Mouse (Mus musculus) midbrain, embryonic 13.5 days (tissue): Measurements from ENCODE around the gene Tef. TPM values are rescaled to one million over a fixed set of nuclear protein-coding genes. Genes with fewer than 3 reads are reported as not detected.
A peak's percentile ranks its signal among the peaks of the same experiment; 100 is the strongest.

Experiments used
- ATAC-seq: fragments of 200-750 bp; cut with Nextera tagmentation; 2 replicates; pipeline ENCODE4 v1.8.0; 2017; ENCODE audit warnings: mild to moderate bottlenecking, moderate TSS enrichment, moderate library complexity
- H3K27ac ChIP-seq: fragments of 300-500 bp; sonication (generic); 2 replicates; pipeline ENCODE4 v1.5.1; 2015; ENCODE audit warnings: inconsistent platforms, mild to moderate bottlenecking, moderate library complexity
- H3K27me3 ChIP-seq: fragments of 300-500 bp; sonication (generic); 2 replicates; pipeline ENCODE4 v1.6.1; 2015; ENCODE audit warnings: mild to moderate bottlenecking, inconsistent platforms
- H3K36me3 ChIP-seq: fragments of 300-500 bp; sonication (generic); 2 replicates; pipeline ENCODE4 v1.6.1; 2015; ENCODE audit warnings: mild to moderate bottlenecking, inconsistent platforms
- H3K4me1 ChIP-seq: fragments of 300-500 bp; sonication (generic); replicated peaks from 2 replicates; pipeline ENCODE4 v1.6.1; 2015; ENCODE audit warnings: inconsistent platforms
- H3K4me2 ChIP-seq: fragments of 300-500 bp; sonication (generic); replicated peaks from 2 replicates; pipeline ENCODE4 v1.6.1; 2015; ENCODE audit warnings: moderate library complexity, mild to moderate bottlenecking, inconsistent platforms
- H3K4me3 ChIP-seq: fragments of 300-500 bp; sonication (generic); replicated peaks from 2 replicates; pipeline ENCODE4 v1.5.1; 2015; ENCODE audit warnings: mild to moderate bottlenecking, inconsistent platforms
- H3K9ac ChIP-seq: fragments of 300-500 bp; sonication (generic); replicated peaks from 2 replicates; pipeline ENCODE4 v1.6.1; 2015; ENCODE audit warnings: mild to moderate bottlenecking, inconsistent platforms
- H3K9me3 ChIP-seq: fragments of 300-500 bp; sonication (generic); 2 replicates; pipeline ENCODE4 v1.6.1; 2016; ENCODE audit warnings: mild to moderate bottlenecking, inconsistent platforms
- WGBS: fragments of 180-500 bp; shearing (Covaris S2); methylation state at CpG from one replicate; pipeline ENCODE4 v1.1.7; 2015; 5-methylcytosine and 5-hydroxymethylcytosine counted together
- polyA plus RNA-seq: library from polyadenylated mRNA; unstranded; fragments of >200 nt; fragmentation: Nextera tagmentation; extraction: Ambion mirVana; gene quantifications from 2 replicates; pipeline ENCODE4 v1.2.1, GENCODE M21; 2015

Tef gene
- polyA plus RNA-seq, 1 experiment from 2014 or later, result 23.3 TPM

GRCm38 (mm10) chr15:81774505-81775171 lies 27.6 kb upstream of the Tef start:
- no peak overlapping the region for H3K4me3 ChIP-seq
- WGBS, result 92% methylated on average over 15 of the region's 15 CpGs
- no peak for ATAC-seq
- H3K36me3 ChIP-seq, result peaks cover 95% of the 10 kb centered on the region
- no peak overlapping the region for H3K27ac ChIP-seq
- H3K4me2 ChIP-seq, result no peak overlapping the region
- no peaks in the 10 kb centered on the region for H3K27me3 ChIP-seq
- H3K9ac ChIP-seq, result no peak overlapping the region
- no peaks in the 10 kb centered on the region for H3K4me1 ChIP-seq
- H3K9me3 ChIP-seq, result no peaks in the 10 kb centered on the region

- no peaks in the 10 kb centered on the region for H3K27me3 ChIP-seq
- H3K27ac ChIP-seq, result no peak overlapping the region
- no peak for ATAC-seq
- WGBS, result 95% methylated on average over 11 of the region's 11 CpGs
- no peak overlapping the region for H3K4me3 ChIP-seq
- no peaks in the 10 kb centered on the region for H3K9me3 ChIP-seq
- H3K4me1 ChIP-seq, result no peaks in the 10 kb centered on the region
- H3K9ac ChIP-seq, result no peak overlapping the region
- no peak overlapping the region for H3K4me2 ChIP-seq
- H3K36me3 ChIP-seq, result peaks cover 100% of the 10 kb centered on the region
Measured at GRCm38 (mm10) chr15:81776631-81777422, 25.4 kb upstream of the Tef start.

GRCm38 (mm10) chr15:81781816-81782215 lies 20.4 kb upstream of the Tef start:
- Histone ChIP-seq H3K4me2 (no peak overlapping the region), H3K36me3 (peaks cover 99% of the 10 kb centered on the region), H3K4me3 (no peak overlapping the region), H3K9me3 (no peaks in the 10 kb centered on the region), H3K4me1 (no peaks in the 10 kb centered on the region), H3K9ac (no peak overlapping the region), H3K27me3 (no peaks in the 10 kb centered on the region), H3K27ac (no peak overlapping the region)
- 85% methylated on average over 7 of the region's 7 CpGs for WGBS
- no peak for ATAC-seq

- H3K27me3 ChIP-seq, result no peaks in the 10 kb centered on the region
- no peak for ATAC-seq
- H3K27ac ChIP-seq, result no peak overlapping the region
- no peak overlapping the region for H3K4me3 ChIP-seq
- H3K4me1 ChIP-seq, result no peaks in the 10 kb centered on the region
- WGBS, result 75% methylated on average over 5 of the region's 5 CpGs
- H3K4me2 ChIP-seq, result no peak overlapping the region
- H3K36me3 ChIP-seq, result peaks cover 96% of the 10 kb centered on the region
- H3K9ac ChIP-seq, result no peak overlapping the region
- H3K9me3 ChIP-seq, result no peaks in the 10 kb centered on the region
Measured at GRCm38 (mm10) chr15:81784762-81785161, 17.5 kb upstream of the Tef start.

GRCm38 (mm10) chr15:81785701-81786100 lies 16.5 kb upstream of the Tef start:
- Histone ChIP-seq H3K4me3 (no peak overlapping the region), H3K4me2 (no peak overlapping the region), H3K9ac (no peak overlapping the region), H3K36me3 (peaks cover 96% of the 10 kb centered on the region), H3K27me3 (no peaks in the 10 kb centered on the region), H3K9me3 (no peaks in the 10 kb centered on the region), H3K4me1 (no peaks in the 10 kb centered on the region), H3K27ac (no peak overlapping the region)
- WGBS, result 95% methylated on average over 8 of the region's 8 CpGs
- ATAC-seq, result no peak

- H3K27me3 ChIP-seq, result no peaks in the 10 kb centered on the region
- no peaks in the 10 kb centered on the region for H3K4me1 ChIP-seq
- no peak for ATAC-seq
- no peak overlapping the region for H3K9ac ChIP-seq
- H3K27ac ChIP-seq, result no peak overlapping the region
- no peak overlapping the region for H3K4me3 ChIP-seq
- no peak overlapping the region for H3K4me2 ChIP-seq
- 95% methylated on average over 13 of the region's 13 CpGs for WGBS
- no peaks in the 10 kb centered on the region for H3K9me3 ChIP-seq
- H3K36me3 ChIP-seq, result peaks cover 96% of the 10 kb centered on the region
Measured at GRCm38 (mm10) chr15:81787525-81787924, 14.7 kb upstream of the Tef start.

- no peak overlapping the region for H3K9ac ChIP-seq
- WGBS, result 94% methylated on average over 9 of the region's 9 CpGs
- H3K4me3 ChIP-seq, result no peak overlapping the region
- H3K4me1 ChIP-seq, result no peaks in the 10 kb centered on the region
- no peak overlapping the region for H3K4me2 ChIP-seq
- H3K27me3 ChIP-seq, result no peaks in the 10 kb centered on the region
- H3K36me3 ChIP-seq, result peaks cover 81% of the 10 kb centered on the region
- H3K27ac ChIP-seq, result no peak overlapping the region
- no peak for ATAC-seq
- H3K9me3 ChIP-seq, result no peaks in the 10 kb centered on the region
Measured at GRCm38 (mm10) chr15:81792444-81792843, 9.8 kb upstream of the Tef start.

GRCm38 (mm10) chr15:81796228-81796627 lies 6.0 kb upstream of the Tef start:
- Histone ChIP-seq H3K4me3 (no peak overlapping the region), H3K27ac (no peak overlapping the region), H3K27me3 (no peaks in the 10 kb centered on the region), H3K36me3 (peaks cover 50% of the 10 kb centered on the region), H3K9me3 (no peaks in the 10 kb centered on the region), H3K4me1 (no peaks in the 10 kb centered on the region), H3K9ac (no peak overlapping the region), H3K4me2 (no peak overlapping the region)
- WGBS, result 77% methylated on average over 3 of the region's 3 CpGs
- ATAC-seq, result no peak

GRCm38 (mm10) chr15:81797861-81798260 lies 4.4 kb upstream of the Tef start:
- Histone ChIP-seq H3K4me2 (no peak overlapping the region), H3K4me3 (no peak overlapping the region), H3K9ac (no peak overlapping the region), H3K36me3 (peaks cover 34% of the 10 kb centered on the region), H3K27ac (no peak overlapping the region), H3K4me1 (peaks cover 10% of the 10 kb centered on the region), H3K27me3 (no peaks in the 10 kb centered on the region), H3K9me3 (no peaks in the 10 kb centered on the region)
- no peak for ATAC-seq
- WGBS, result 89% methylated on average over 6 of the region's 6 CpGs

GRCm38 (mm10) chr15:81798421-81798820 lies 3.8 kb upstream of the Tef start:
- WGBS, result 93% methylated on average over 4 of the region's 4 CpGs
- no peak for ATAC-seq
- no peak overlapping the region for H3K4me3 ChIP-seq

GRCm38 (mm10) chr15:81800391-81800790 lies 1.8 kb upstream of the Tef start:
- Histone ChIP-seq H3K9ac (no peak overlapping the region), H3K4me2 (no peak overlapping the region), H3K27ac (no peak overlapping the region), H3K27me3 (0 out of 2 replicates have a peak, but pooled peaks cover 3% of the 10 kb centered on the region), H3K9me3 (no peaks in the 10 kb centered on the region), H3K36me3 (peaks cover 10% of the 10 kb centered on the region), H3K4me3 (no peak overlapping the region), H3K4me1 (peaks cover 27% of the 10 kb centered on the region)
- ATAC-seq, result no peak
- 82% methylated on average over 3 of the region's 3 CpGs for WGBS

More at GRCm38 (mm10) chr15:81798421-81798820, 3.8 kb upstream of the Tef start:
- H3K9ac ChIP-seq, result no peak overlapping the region
- H3K9me3 ChIP-seq, result no peaks in the 10 kb centered on the region
- H3K27ac ChIP-seq, result no peak overlapping the region
- no peak overlapping the region for H3K4me2 ChIP-seq
- H3K4me1 ChIP-seq, result peaks cover 15% of the 10 kb centered on the region
- H3K27me3 ChIP-seq, result no peaks in the 10 kb centered on the region
- H3K36me3 ChIP-seq, result peaks cover 28% of the 10 kb centered on the region

- Histone ChIP-seq H3K27me3 (peaks cover 3% of the 10 kb centered on the region; the same call in 1 of the 2 replicates), H3K36me3 (peaks cover under 1% of the 10 kb centered on the region; the same call in 1 of the 2 replicates), H3K4me1 (peaks cover 30% of the 10 kb centered on the region), H3K27ac (peak overlapping the region; percentile 49), H3K9ac (peak overlapping the region; percentile 54), H3K4me2 (peak overlapping the region; percentile 52), H3K9me3 (no peaks in the 10 kb centered on the region), H3K4me3 (peak overlapping the region; percentile 21)
- no peak; the same call in 1 of the 2 replicates for ATAC-seq
- WGBS, result 15% methylated on average over 8 of the region's 8 CpGs
Measured at GRCm38 (mm10) chr15:81802941-81803351, 725 bp downstream of the Tef start.
